Mouse (Mus musculus) heart, embryonic 14.5 days (tissue): ENCODE data around the gene Adipor2. TPM values are rescaled to one million over a fixed set of nuclear protein-coding genes. Genes with fewer than 3 reads are reported as not detected.

Experiments used
- ATAC-seq: fragments of 200-750 bp; cut with Nextera tagmentation; 2 replicates; pipeline ENCODE4 v1.8.0; 2017; ENCODE audit warnings: low read depth, moderate TSS enrichment; ENCODE audit not compliant: insufficient number of reproducible peaks, insufficient read depth, low FRiP score
- H3K27ac ChIP-seq, 2 experiments: fragments of 200-500 bp in 1 of 2; fragments of 300-500 bp in 1 of 2; sonication (generic) in 1 of 2; replicated peaks in 1 of 2; 2 replicates each; pipeline ENCODE4 v1.5.1; 2012 to 2014; ENCODE audit warnings: low read depth in 2 of 2, low read length in 2 of 2, control low read depth in 1 of 2, mild to moderate bottlenecking in 1 of 2, mixed read lengths in 1 of 2; ENCODE audit not compliant: control insufficient read depth in 1 of 2, insufficient read depth in 1 of 2
- H3K27me3 ChIP-seq: fragments of 300-500 bp; sonication (generic); 2 replicates; pipeline ENCODE4 v1.6.1; 2014; ENCODE audit warnings: mild to moderate bottlenecking, low read length, control low read depth; ENCODE audit not compliant: control insufficient read depth, insufficient read depth
- H3K36me3 ChIP-seq: fragments of 300-500 bp; sonication (generic); 2 replicates; pipeline ENCODE4 v1.6.1; 2014; ENCODE audit warnings: mild to moderate bottlenecking, control low read depth, low read length, mixed read lengths; ENCODE audit not compliant: control insufficient read depth, insufficient read depth
- H3K4me1 ChIP-seq, 2 experiments: fragments of 200-500 bp in 1 of 2; fragments of 300-500 bp in 1 of 2; sonication (generic) in 1 of 2; 2 replicates each; pipeline ENCODE4 v1.6.1; 2012 to 2014; ENCODE audit warnings: low read length in 2 of 2, control low read depth in 1 of 2, mixed read lengths in 1 of 2; ENCODE audit not compliant: control insufficient read depth in 2 of 2, insufficient read depth in 2 of 2
- H3K4me2 ChIP-seq: fragments of 300-500 bp; sonication (generic); 2 replicates; pipeline ENCODE4 v1.6.1; 2014; ENCODE audit warnings: mild to moderate bottlenecking, low read length
- H3K4me3 ChIP-seq, 2 experiments: fragments of 200-500 bp in 1 of 2; fragments of 300-500 bp in 1 of 2; sonication (generic) in 1 of 2; 2 replicates each; pipeline ENCODE4 v1.5.1; 2012 to 2014; ENCODE audit warnings: low read length in 2 of 2, mild to moderate bottlenecking in 2 of 2, control low read depth in 1 of 2, low read depth in 1 of 2, moderate library complexity in 1 of 2; ENCODE audit not compliant: control insufficient read depth in 1 of 2, insufficient read depth in 1 of 2
- H3K9ac ChIP-seq: fragments of 300-500 bp; sonication (generic); 2 replicates; pipeline ENCODE4 v1.6.1; 2014; ENCODE audit warnings: mild to moderate bottlenecking, low read length
- H3K9me3 ChIP-seq: fragments of 300-500 bp; sonication (generic); 2 replicates; pipeline ENCODE4 v1.6.1; 2016; ENCODE audit warnings: low read length, control low read depth; ENCODE audit not compliant: control insufficient read depth
- WGBS: fragments of 180-500 bp; shearing (Covaris S2); extraction: QIAGEN DNeasy Blood & Tissue Kit; methylation state at CpG from one replicate; pipeline ENCODE4 v1.1.7; 2014; 5-methylcytosine and 5-hydroxymethylcytosine counted together
- polyA plus RNA-seq: library from polyadenylated mRNA; unstranded; fragments of >200 nt; fragmentation: Nextera tagmentation; extraction: Ambion mirVana; gene quantifications from 2 replicates; pipeline ENCODE4 v1.2.1, GENCODE M21; 2014

Gene Adipor2
- polyA plus RNA-seq, 1 experiment from 2014 or later = 27.1 TPM

- Histone ChIP-seq H3K27me3 (peaks cover 45% of the 10 kb centered on the region), H3K9ac (no peak overlapping the region), H3K9me3 (peaks cover 3% of the 10 kb centered on the region; the same call in 1 of the 2 replicates), H3K27ac (no peak overlapping the region), H3K4me2 (no peak overlapping the region), H3K4me3 (no peak overlapping the region), H3K36me3 (no peaks in the 10 kb centered on the region), H3K4me1 (no peaks in the 10 kb centered on the region)
- no peak for ATAC-seq
- WGBS = 29% methylated on average over 16 of the region's 16 CpGs
Observed at GRCm38 (mm10) chr6:119320481-119320880, 97.0 kb downstream of the Adipor2 start.

- Histone ChIP-seq H3K9me3 (peaks cover 3% of the 10 kb centered on the region; the same call in 1 of the 2 replicates), H3K4me2 (no peak overlapping the region), H3K27ac (no peak overlapping the region), H3K9ac (no peak overlapping the region), H3K4me3 (no peak overlapping the region), H3K27me3 (peaks cover 38% of the 10 kb centered on the region), H3K36me3 (no peaks in the 10 kb centered on the region), H3K4me1 (no peaks in the 10 kb centered on the region)
- no peak for ATAC-seq
- 67% methylated on average over 2 of the region's 2 CpGs for WGBS
Observed at GRCm38 (mm10) chr6:119319358-119319757, 98.1 kb downstream of the Adipor2 start.

GRCm38 (mm10) chr6:119318732-119319131 is 98.8 kb downstream of the Adipor2 start:
- WGBS = 76% methylated on average over 9 of the region's 9 CpGs
- Histone ChIP-seq H3K9me3 (peaks cover 3% of the 10 kb centered on the region; the same call in 1 of the 2 replicates), H3K4me2 (no peak overlapping the region), H3K4me1 (no peaks in the 10 kb centered on the region), H3K27me3 (peaks cover 35% of the 10 kb centered on the region), H3K27ac (no peak overlapping the region), H3K36me3 (no peaks in the 10 kb centered on the region), H3K9ac (no peak overlapping the region), H3K4me3 (no peak overlapping the region)
- no peak for ATAC-seq

- Histone ChIP-seq H3K4me3 (no peak overlapping the region), H3K4me1 (no peaks in the 10 kb centered on the region), H3K9me3 (peaks cover 3% of the 10 kb centered on the region; the same call in 1 of the 2 replicates), H3K4me2 (no peak overlapping the region), H3K9ac (no peak overlapping the region), H3K27ac (no peak overlapping the region), H3K27me3 (peaks cover 10% of the 10 kb centered on the region; the same call in 1 of the 2 replicates), H3K36me3 (no peaks in the 10 kb centered on the region)
- WGBS = 30% methylated on average over 7 of the region's 7 CpGs
- no peak for ATAC-seq
Observed at GRCm38 (mm10) chr6:119314751-119315476, 102.6 kb downstream of the Adipor2 start.

GRCm38 (mm10) chr6:119313588-119314375 is 103.7 kb downstream of the Adipor2 start:
- 50% methylated on average over 14 of the region's 14 CpGs for WGBS
- H3K4me1 ChIP-seq = no peaks in the 10 kb centered on the region
- no peak overlapping the region for H3K4me2 ChIP-seq
- no peak overlapping the region for H3K27ac ChIP-seq
- ATAC-seq = no peak
- H3K36me3 ChIP-seq = no peaks in the 10 kb centered on the region
- H3K4me3 ChIP-seq = no peak overlapping the region
- H3K27me3 ChIP-seq = 0 out of 2 replicates have a peak, but pooled peaks cover 6% of the 10 kb centered on the region
- no peaks in the 10 kb centered on the region for H3K9me3 ChIP-seq
- no peak overlapping the region for H3K9ac ChIP-seq

- ATAC-seq = no peak
- no peaks in the 10 kb centered on the region for H3K36me3 ChIP-seq
- H3K9ac ChIP-seq = no peak overlapping the region
- no peak overlapping the region for H3K27ac ChIP-seq
- no peak overlapping the region for H3K4me3 ChIP-seq
- no peaks in the 10 kb centered on the region for H3K4me1 ChIP-seq
- WGBS = 37% methylated on average over 3 of the region's 3 CpGs
- H3K4me2 ChIP-seq = no peak overlapping the region
- no peaks in the 10 kb centered on the region for H3K9me3 ChIP-seq
- 0 out of 2 replicates have a peak, but pooled peaks cover 12% of the 10 kb centered on the region for H3K27me3 ChIP-seq
Observed at GRCm38 (mm10) chr6:119313096-119313495, 104.4 kb downstream of the Adipor2 start.

GRCm38 (mm10) chr6:119312381-119312780 is 105.1 kb downstream of the Adipor2 start:
- Histone ChIP-seq H3K9me3 (no peaks in the 10 kb centered on the region), H3K4me1 (no peaks in the 10 kb centered on the region)

More at GRCm38 (mm10) chr6:119312381-119312780, 105.1 kb downstream of the Adipor2 start:
- H3K27me3 ChIP-seq = 0 out of 2 replicates have a peak, but pooled peaks cover 12% of the 10 kb centered on the region
- no peak for ATAC-seq
- no peaks in the 10 kb centered on the region for H3K36me3 ChIP-seq
- H3K27ac ChIP-seq = no peak overlapping the region
- no peak overlapping the region for H3K4me2 ChIP-seq
- 76% methylated on average over 6 of the region's 6 CpGs for WGBS
- no peak overlapping the region for H3K9ac ChIP-seq
- H3K4me3 ChIP-seq = no peak overlapping the region
